Mouse (Mus musculus) frontal cortex, postnatal 25 days (tissue): ENCODE measurements around the gene Thrsp.

Experiments used
- DNase-seq, 2 experiments: peaks; one replicate each; pipeline ENCODE4 v3.0.0; 2022; ENCODE audit warnings: low spot score in 2 of 2

Thrsp gene

GRCm38 (mm10) chr7:97379304-97379703, 38.2 kb downstream of the Thrsp start:
- no peak for DNase-seq

- DNase-seq: no peak
Observed at GRCm38 (mm10) chr7:97375906-97376305, 41.6 kb downstream of the Thrsp start.

- DNase-seq: no peak
Observed at GRCm38 (mm10) chr7:97375101-97375500, 42.4 kb downstream of the Thrsp start.

GRCm38 (mm10) chr7:97365887-97366286, 51.6 kb downstream of the Thrsp start:
- no peak for DNase-seq
